ENCODE assay signal across 8 mouse cellular contexts in genomic region chr17:51833578-51834361, GRCm38 (mm10). TPM values are rescaled to one million over a fixed set of nuclear protein-coding genes. Genes with fewer than 3 reads are reported as not detected.
DNase-seq lines count a peak whose midpoint lies in the region; ATAC-seq lines count a peak whose summit lies in the region.

No protein-coding gene starts in this region.

- peak overlapping the region; percentile 70; the same call in 1 of the 2 replicates for H3K4me3 ChIP-seq in lung, embryonic 16.5 days (ENCODE audit: low read length)
- H3K4me3 ChIP-seq in forebrain, embryonic 11.5 days (ENCODE audit: low read depth, low read length): peak overlapping the region; percentile 69
- H3K4me3 ChIP-seq in limb, embryonic 15.5 days: peak overlapping the region; percentile 70
- peak overlapping the region; percentile 58 for H3K4me3 ChIP-seq in stomach, embryonic 14.5 days (ENCODE audit: low read depth, low read length)

- H3K27ac ChIP-seq in lung, embryonic 16.5 days (ENCODE audit: low read length): no peak overlapping the region
- no peak overlapping the region for H3K27ac ChIP-seq in forebrain, embryonic 11.5 days (ENCODE audit: low read depth, low read length)
- no peak overlapping the region for H3K27ac ChIP-seq in limb, embryonic 15.5 days
- no peak overlapping the region for H3K27ac ChIP-seq in stomach, embryonic 14.5 days (ENCODE audit: low read length)

- DNase-seq in lung, postnatal 25 days (ENCODE audit: low spot score): no peak
- DNase-seq in forebrain, embryonic 11.5 days (ENCODE audit: low spot score): no peak
- DNase-seq in gastrocnemius, postnatal 36 days: no peak
- no peak for DNase-seq in frontal cortex, postnatal 10 days (ENCODE audit: low spot score in 2 of 2)

- H3K4me2 ChIP-seq in lung, embryonic 16.5 days (ENCODE audit: low read depth, low read length): no peak overlapping the region
- peak overlapping the region; percentile 99 for H3K4me2 ChIP-seq in forebrain, embryonic 11.5 days (ENCODE audit: low read depth, low read length, severe bottlenecking)
- peak overlapping the region; percentile 99 for H3K4me2 ChIP-seq in limb, embryonic 15.5 days
- H3K4me2 ChIP-seq in stomach, embryonic 14.5 days (replicated peaks; ENCODE audit: low read depth, low read length): peak overlapping the region; percentile 99; the same call in 1 of the 2 replicates

- no peaks in the 10 kb centered on the region for H3K36me3 ChIP-seq in lung, embryonic 16.5 days (ENCODE audit: control insufficient read depth, insufficient read depth, low read length)
- H3K36me3 ChIP-seq in forebrain, embryonic 11.5 days (ENCODE audit: control insufficient read depth, insufficient read depth, low read length): no peaks in the 10 kb centered on the region
- no peaks in the 10 kb centered on the region for H3K36me3 ChIP-seq in limb, embryonic 15.5 days
- H3K36me3 ChIP-seq in stomach, embryonic 14.5 days (ENCODE audit: control insufficient read depth, insufficient read depth, low read length): no peaks in the 10 kb centered on the region

- H3K4me1 ChIP-seq in lung, embryonic 16.5 days (replicated peaks; ENCODE audit: control insufficient read depth, insufficient read depth, low read length): peaks cover 4% of the 10 kb centered on the region; the same call in 1 of the 2 replicates
- H3K4me1 ChIP-seq in forebrain, embryonic 11.5 days (replicated peaks; ENCODE audit: control insufficient read depth, insufficient read depth, low read length): peaks cover 8% of the 10 kb centered on the region
- peaks cover 23% of the 10 kb centered on the region for H3K4me1 ChIP-seq in limb, embryonic 15.5 days
- H3K4me1 ChIP-seq in stomach, embryonic 14.5 days (ENCODE audit: control insufficient read depth, insufficient read depth, low read length): peaks cover 9% of the 10 kb centered on the region; the same call in 1 of the 2 replicates

- 4% methylated on average over 16 of the region's 16 CpGs for WGBS in lung, embryonic 16.5 days
- WGBS in forebrain, embryonic 11.5 days: 2% methylated on average over 16 of the region's 16 CpGs
- WGBS in limb, embryonic 15.5 days: 2% methylated on average over 16 of the region's 16 CpGs
- 3% methylated on average over 16 of the region's 16 CpGs for WGBS in stomach, embryonic 14.5 days

- no peaks in the 10 kb centered on the region for H3K9me3 ChIP-seq in lung, embryonic 16.5 days (ENCODE audit: control insufficient read depth, low read length)
- no peaks in the 10 kb centered on the region for H3K9me3 ChIP-seq in forebrain, embryonic 11.5 days (ENCODE audit: control insufficient read depth, low read length)
- H3K9me3 ChIP-seq in limb, embryonic 15.5 days: no peaks in the 10 kb centered on the region
- H3K9me3 ChIP-seq in stomach, embryonic 14.5 days (ENCODE audit: control insufficient read depth, low read depth, low read length): no peaks in the 10 kb centered on the region

- H3K9ac ChIP-seq in lung, embryonic 16.5 days (ENCODE audit: low read length): no peak overlapping the region
- peak overlapping the region; percentile 69; the same call in 1 of the 2 replicates for H3K9ac ChIP-seq in forebrain, embryonic 11.5 days (ENCODE audit: low read length)
- no peak overlapping the region for H3K9ac ChIP-seq in limb, embryonic 15.5 days
- H3K9ac ChIP-seq in stomach, embryonic 14.5 days (replicated peaks; ENCODE audit: low read depth, low read length): no peak overlapping the region

- intact Hi-C loops in gastrocnemius, postnatal 36 days (cut with DNase I): loop anchor here (2.0 kb wide), 1 partner anchor 21 kb away; no protein-coding TSS in a partner anchor

- no peak for ATAC-seq in lung, embryonic 16.5 days (ENCODE audit: low read depth)
- ATAC-seq in forebrain, embryonic 11.5 days (replicated peaks; ENCODE audit: low FRiP score): no peak
- ATAC-seq in limb, embryonic 15.5 days (ENCODE audit: insufficient number of reproducible peaks, low FRiP score, low TSS enrichment, low read depth): no peak
- ATAC-seq in stomach, embryonic 14.5 days (ENCODE audit: insufficient number of reproducible peaks, insufficient read depth, low FRiP score, low read depth): no peak
- no peak for ATAC-seq in granulocyte monocyte progenitor cell, adult 5-6 weeks (replicated peaks; ENCODE audit: poor library complexity, severe bottlenecking)

- peaks cover 39% of the 10 kb centered on the region for H3K27me3 ChIP-seq in lung, embryonic 16.5 days (ENCODE audit: control insufficient read depth, insufficient read depth, low read depth, low read length)
- peaks cover 21% of the 10 kb centered on the region for H3K27me3 ChIP-seq in forebrain, embryonic 11.5 days (ENCODE audit: control insufficient read depth, insufficient read depth, low read length)
- H3K27me3 ChIP-seq in limb, embryonic 15.5 days: peaks cover 49% of the 10 kb centered on the region
- peaks cover 29% of the 10 kb centered on the region for H3K27me3 ChIP-seq in stomach, embryonic 14.5 days (ENCODE audit: control insufficient read depth, insufficient read depth, low read length)

RNA-seq across cellular contexts. Expression of gene Satb1, which starts 0.7 kb away (rescaled TPM):
- 8.2 and 9.7 TPM in 2 replicates for polyA plus RNA-seq in lung, embryonic 16.5 days (2015; fragmentation: Nextera tagmentation; extraction: Ambion mirVana)
- polyA plus RNA-seq in forebrain, embryonic 11.5 days (2014; fragmentation: Nextera tagmentation; extraction: Ambion mirVana): 31.8 and 33.6 TPM in 2 replicates
- polyA plus RNA-seq in limb, embryonic 15.5 days (2015; fragmentation: Nextera tagmentation; extraction: Ambion mirVana): 15.5 and 16.5 TPM in 2 replicates
- polyA plus RNA-seq in stomach, embryonic 14.5 days (2014; fragmentation: Nextera tagmentation; extraction: Ambion mirVana): 10.1 TPM in 2 replicates
- total RNA-seq in gastrocnemius, postnatal 36 days (2021): 10 to 100 TPM; 68.9 to 90.1 TPM
- 33.7 and 43.3 TPM in 2 replicates for total RNA-seq in granulocyte monocyte progenitor cell, adult 5-6 weeks (2014; fragmentation: Nextera tagmentation)
- total RNA-seq in granulocyte monocyte progenitor cell, adult 5-6 weeks (2017): 12.1 and 16.2 TPM in 2 replicates
